Mouse (Mus musculus) cerebellum, adult 11-12 months (tissue): ENCODE results near the gene Dusp6.

ENCODE experiments used
- DNase-seq: peaks from one replicate; pipeline ENCODE4 v3.0.0; 2022

Dusp6 gene

DNA sequence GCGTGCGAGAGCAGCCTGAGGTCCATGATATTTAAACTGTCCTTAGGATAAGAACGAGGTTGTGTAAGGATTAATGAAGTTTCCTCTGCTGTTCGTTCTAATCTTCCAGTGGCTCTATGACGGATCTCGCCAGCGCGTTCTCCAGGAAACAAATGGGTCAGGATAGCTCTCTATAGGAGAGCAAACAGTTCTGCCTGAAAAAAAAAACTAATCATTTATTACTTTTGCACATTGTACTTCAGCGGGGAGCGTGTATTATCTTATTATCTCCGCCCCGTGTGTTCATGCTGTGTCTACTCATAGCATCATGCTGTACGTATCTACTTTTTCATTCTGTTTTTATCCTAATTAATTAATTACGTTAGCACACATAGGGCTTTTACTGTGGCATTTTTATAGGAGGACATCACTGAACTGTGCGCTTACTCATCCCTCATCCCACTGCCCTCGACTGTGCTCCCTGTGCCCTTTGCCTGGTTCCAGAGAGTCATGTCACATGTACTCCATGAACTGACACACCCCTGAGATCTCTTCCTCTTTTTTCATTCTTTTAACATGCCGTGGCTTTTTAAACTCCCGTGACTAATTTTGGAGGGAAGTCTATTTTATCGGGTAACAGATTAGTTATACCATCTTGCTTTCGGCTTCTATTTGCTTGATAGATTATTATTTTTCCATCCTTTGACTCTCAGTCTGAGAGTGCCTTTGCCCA is 16.1 kb upstream of the Dusp6 start:
- no peak for DNase-seq

DNA sequence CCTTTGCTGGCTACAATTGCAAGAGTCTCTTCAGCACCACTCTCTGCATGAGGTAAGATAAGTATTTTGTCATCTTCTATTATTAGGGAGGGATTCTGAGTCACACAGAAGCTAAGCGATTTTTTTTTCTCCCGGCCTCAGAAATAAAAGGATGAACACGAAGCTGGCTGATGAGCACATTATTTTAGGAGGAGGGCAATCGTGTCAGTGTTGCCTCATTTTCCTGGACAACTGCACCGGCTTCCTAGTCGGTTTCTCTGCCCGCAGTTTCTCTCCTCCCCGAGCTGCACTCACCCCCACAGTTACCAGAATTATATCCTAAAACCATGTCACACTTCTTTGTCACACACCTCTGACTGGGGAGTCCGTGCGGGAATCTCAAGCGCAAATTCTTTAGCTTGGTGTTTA is 12.2 kb upstream of the Dusp6 start:
- DNase-seq = no peak

DNA sequence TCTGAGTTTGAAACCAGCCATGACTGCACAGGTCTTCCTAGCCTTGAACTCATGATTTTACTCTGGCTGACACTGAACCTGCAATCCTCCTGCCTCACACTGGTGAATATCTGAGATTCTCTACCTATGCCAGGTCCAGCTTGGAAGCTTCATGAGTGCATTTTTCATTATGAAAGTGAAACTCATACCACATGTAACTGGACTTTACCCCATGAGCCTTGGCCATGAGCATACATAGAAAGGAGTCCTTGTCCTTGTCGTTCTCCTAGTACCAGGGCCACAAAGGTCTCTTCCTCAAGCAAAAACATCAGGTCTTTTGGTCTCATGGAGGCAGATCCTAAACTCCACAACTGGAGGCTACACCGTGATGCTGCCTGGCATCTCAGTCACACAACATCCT is 9.6 kb upstream of the Dusp6 start:
- no peak for DNase-seq

DNA sequence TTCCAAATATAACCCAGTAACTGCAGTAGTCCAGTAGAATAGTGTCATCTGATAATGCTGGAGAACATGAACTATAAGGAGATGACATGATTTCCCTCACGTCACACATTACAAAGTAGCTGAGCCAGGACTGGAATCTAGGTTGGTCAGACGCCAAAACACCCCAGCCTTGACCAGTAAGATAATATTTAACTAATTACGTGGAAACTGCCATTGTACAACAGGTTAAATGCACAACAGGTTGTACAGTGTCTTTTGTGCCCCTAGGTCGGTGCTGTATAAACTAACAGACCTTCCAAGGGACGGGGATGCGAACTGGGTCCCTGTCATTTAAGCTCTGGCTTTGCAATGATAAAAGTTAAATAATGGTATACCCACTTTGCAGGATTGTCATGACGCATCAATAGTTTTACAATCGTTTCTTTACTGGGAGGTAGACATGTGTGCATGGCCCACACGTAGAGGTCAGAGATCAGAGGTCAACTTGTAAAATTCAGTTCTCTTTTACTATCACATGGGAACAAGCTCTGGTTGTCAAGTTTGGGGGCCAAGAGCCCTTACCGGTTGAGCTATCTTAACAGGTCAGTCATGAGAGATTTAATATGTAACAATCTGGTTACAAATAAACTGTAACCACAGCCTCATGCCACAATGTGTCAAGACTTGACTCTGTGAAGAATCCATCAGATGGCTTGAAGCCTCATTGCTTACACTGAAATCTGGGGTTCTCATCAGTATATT is 7.0 kb upstream of the Dusp6 start:
- no peak for DNase-seq

DNA sequence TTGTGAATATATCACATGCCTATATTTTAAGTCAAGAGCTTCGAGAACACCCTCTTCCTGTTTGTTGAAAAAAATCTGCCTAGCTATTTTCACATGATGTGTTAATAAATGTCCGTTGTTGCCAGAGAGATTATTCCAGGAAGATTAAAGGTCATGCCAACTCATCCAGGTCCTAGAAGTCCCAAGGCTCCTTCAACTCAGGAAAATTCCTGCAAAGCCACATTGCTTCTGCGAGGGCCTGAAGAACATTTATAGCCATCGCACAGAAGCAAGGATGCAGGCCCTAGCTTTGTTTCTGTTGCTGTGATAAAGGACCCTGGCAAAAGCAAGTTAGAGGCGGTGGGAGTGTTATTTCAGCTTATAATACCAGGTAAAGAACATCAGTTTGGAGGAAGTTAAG is 5.5 kb upstream of the Dusp6 start:
- DNase-seq = no peak

DNA sequence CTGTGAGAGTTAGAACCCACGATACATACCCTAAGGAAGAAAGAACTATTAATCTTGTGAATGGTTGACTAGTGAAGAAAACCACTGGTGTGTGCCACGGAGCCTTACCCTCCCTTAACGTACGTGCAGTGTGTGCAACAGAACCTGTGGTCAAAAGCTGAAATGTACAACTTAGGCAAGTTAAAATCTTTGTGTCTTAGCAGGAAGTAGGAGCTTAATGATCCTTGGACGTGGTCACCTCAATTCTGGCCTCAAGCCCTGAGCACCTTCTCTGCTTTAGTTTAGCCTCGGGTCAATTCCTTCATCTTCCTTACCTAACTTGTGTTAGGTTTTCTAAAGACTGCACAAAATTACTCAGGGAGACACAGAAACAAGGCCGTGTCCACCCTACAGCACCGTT is 3.2 kb upstream of the Dusp6 start:
- no peak for DNase-seq

DNA sequence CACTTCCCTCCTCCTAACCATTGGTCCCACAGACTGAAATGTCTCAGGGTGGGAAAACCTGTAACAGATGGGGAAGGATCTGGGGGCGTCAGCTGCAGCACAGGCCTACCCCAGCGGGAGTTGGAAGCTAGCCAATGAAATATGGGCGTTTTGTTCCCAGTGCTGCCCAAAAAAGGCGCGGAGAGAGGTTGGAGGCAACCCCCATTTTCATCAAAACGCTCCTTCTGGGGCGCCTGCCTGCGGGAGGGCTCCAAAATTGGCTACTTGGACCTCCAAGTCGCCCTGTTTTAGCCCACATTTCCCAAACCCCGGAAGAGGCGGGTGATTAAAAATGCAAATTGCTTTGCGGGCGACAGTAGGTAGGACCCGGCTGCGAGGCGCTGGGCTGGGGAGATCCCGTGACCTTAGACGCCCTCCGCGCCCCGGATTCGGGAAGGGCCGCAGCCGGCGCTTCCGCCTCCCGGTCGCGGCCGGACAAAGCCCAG is 1.8 kb upstream of the Dusp6 start:
- DNase-seq = peak; percentile 83

DNA sequence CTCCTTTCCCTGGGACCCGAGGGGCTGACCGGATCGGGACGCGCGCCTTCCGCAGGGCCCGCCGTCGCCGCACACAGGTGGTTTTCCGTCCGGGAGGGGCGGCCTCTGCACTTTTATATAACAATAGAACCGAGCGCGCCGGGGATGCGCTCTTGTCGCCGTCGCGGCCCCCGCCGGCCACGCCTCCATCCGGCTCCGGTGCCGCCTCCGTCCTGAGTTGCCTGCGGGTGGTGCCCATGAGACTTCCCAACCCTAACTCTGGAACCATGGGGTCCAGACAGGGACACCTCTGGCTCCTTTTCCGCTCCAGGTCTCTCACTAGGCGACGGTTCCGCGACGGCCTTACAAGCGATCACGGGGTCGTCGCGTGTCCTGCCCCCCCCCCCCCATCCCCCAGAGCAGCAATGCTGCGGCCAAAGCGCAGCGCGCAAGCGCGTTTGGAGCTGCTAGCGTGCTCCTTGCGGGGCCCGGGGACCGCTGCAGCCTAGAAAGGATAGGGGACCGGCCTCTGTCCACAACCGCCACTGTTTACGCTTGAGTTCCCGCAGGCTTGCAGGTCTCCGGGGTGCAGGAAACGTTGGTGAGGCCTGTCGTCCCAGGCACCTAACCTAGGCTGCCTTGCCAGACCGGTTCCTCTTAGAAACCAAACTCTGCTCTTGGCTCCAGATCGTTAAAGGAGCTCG is 1.3 kb upstream of the Dusp6 start:
- DNase-seq = peak; percentile 79

DNA sequence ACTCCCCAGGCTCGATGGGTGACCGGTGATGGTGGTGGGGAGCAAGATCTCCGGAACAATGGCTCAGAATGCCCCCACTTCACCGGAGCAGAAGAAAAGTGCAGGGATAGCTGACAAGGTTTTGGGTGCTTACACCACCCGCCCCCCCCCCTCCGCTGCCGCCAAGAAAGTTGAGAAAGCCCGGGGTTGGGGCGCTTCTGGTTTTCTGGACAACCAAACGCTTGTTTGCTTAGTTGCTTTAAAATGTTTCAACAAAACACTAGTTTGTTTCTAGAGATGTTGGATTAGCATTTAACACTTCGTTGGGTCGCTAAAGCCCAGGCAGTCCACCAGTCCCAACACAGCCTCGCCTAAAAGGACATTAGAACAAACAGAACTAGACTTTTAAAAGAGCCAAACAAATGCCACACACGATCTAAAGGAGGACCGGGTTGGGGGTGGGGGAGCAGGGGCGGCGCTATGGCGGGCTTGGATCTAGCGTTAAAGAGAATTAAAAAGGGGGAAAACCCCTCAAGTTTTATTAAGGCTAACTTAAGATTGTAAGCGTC is 638 bp upstream of the Dusp6 start:
- DNase-seq = no peak

DNA sequence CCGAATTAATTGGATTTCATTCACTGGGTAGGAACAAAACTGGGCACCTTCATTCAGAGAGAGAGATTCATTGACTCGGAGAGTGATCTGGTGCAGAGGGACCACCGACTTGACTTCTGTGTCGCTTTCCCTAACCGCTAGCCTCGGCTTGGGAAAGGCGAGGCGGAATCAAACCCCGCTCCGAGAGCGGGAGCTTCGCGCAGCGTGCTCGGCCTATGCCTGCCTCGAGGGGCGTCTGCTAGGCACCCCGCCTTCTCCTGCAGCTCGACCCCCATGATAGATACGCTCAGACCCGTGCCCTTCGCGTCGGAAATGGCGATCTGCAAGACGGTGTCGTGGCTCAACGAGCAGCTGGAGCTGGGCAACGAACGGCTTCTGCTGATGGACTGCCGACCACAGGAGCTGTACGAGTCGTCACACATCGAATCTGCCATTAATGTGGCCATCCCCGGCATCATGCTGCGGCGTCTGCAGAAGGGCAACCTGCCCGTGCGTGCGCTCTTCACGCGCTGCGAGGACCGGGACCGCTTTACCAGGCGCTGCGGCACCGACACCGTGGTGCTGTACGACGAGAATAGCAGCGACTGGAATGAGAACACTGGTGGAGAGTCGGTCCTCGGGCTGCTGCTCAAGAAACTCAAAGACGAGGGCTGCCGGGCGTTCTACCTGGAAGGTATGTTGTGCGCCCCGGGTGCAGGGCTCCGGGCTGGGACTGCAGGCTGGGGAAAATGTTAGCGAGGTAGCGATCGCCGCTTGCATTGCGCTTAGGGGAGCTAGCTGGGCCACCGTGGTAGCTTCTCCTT is 589 bp downstream of the Dusp6 start:
- DNase-seq = peak; percentile 35

DNA sequence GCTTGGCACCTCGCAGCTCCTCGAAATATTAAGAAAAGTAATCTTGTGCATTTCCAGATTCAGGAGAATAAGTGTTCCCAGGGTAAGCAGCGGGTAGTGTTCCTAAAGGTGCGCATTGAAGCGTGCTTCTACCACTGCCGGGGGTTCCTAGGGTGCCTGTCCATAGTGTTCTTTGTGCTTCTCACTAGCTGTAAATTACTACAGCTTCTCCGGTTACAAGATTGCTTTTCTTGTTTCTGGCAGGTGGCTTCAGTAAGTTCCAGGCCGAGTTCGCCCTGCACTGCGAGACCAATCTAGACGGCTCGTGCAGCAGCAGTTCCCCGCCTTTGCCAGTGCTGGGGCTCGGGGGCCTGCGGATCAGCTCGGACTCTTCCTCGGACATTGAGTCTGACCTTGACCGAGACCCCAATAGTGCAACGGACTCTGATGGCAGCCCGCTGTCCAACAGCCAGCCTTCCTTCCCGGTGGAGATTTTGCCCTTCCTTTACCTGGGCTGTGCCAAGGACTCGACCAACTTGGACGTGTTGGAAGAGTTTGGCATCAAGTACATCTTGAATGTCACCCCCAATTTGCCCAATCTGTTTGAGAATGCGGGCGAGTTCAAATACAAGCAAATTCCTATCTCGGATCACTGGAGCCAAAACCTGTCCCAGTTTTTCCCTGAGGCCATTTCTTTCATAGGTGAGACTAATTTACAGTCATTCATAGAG is 1.4 kb downstream of the Dusp6 start:
- DNase-seq = no peak

DNA sequence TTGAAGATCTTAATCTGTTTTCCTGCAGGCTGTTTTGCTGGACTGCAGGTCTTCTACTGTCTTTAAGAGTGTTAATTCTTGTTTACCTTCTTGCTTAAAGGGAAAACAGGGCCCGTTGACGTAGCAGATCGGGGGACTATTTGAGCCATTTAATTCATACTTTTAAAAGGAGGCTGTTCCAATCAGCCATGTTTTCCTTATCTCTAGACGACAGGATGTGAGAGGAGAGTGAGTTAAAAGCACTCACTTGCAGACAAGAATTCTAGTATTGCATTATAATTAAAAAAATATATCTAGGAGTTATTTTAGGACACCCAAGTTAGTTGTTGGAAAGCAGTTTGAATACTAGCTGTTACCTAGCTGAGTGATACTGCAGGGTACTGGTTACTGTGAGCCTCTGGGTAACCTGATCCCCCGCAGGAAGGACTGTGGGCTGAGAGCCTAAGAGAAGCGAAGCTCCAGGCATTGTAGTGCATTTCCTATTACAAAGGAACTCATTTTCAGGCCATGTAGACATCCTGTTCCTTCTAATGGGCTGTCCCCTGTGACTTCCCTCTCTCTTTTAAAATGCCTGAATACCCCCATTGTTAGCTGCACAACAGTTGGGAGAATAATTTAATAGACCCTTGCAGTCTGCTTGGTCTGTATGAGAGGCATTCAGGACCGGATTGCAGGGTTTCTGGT is 2.1 kb downstream of the Dusp6 start:
- DNase-seq = no peak

DNA sequence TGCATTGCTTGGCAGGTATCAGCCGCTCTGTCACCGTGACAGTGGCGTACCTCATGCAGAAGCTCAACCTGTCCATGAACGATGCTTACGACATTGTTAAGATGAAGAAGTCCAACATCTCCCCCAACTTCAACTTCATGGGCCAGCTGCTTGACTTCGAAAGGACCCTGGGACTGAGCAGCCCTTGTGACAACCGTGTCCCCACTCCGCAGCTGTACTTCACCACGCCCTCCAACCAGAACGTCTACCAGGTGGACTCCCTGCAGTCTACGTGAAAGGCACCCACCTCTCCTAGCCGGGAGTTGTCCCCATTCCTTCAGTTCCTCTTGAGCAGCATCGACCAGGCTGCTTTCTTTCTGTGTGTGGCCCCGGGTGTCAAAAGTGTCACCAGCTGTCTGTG is 3.0 kb downstream of the Dusp6 start:
- DNase-seq = no peak

DNA sequence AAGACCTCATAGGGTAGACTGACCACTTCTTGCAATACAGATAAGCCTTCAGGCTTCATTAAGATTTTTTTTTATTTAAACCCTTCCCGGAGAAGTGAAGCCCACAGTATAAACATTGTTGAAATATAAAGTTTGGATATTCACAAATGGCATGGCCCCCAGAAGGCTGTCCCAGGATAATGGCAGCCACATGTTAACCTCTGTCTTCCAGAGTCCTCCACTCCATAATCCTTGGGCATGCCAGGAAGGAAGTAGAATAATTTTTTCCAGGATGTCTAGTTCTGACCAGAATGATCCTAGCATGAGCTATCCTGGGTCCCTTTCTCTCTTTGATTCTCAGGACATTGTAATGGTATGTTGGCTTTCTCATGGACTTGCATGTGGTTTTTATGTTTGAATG is 4.6 kb downstream of the Dusp6 start:
- DNase-seq = no peak

DNA sequence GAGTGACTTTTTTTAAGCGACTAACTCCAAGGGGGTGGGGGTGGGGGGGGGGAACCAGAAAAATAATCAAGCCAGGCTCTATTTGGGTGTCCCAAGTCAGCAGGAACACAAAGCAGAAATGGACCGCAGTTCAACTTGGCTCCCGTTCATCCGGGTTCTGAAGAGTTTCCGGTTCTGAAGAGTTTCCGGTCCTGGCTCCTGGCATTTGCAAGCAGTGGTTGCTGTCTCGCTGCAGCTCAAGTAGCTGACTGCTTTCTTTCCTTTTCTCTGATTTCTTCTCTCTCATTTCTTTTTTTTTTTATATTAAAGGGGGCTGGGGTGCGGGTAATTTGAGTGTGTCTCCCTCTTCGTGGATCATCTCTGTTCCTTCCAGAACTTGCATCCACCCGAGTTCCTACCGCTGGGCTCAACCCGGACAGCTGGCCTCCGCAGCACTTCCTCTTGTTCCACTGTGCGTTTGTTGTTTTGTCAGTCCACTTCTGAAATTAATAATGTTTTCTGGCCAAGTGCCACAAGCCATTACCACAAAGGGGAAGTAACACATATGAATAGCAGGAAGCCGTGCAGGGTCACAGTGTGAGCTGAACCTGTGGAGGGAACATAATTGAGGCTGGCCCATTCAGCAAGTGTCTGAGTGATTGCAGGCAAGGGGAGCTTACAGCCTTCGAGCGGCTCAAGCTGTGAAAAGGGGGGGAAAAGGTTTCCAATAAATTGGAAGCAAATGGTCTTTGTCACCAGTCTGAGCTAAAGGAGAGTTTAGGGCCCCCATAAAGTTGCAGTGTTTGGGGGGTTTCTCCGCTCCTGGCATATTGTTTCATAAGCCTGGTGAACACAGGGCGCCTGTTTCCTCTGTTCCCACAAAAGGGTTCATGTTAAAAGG is 5.6 kb downstream of the Dusp6 start:
- no peak for DNase-seq

DNA sequence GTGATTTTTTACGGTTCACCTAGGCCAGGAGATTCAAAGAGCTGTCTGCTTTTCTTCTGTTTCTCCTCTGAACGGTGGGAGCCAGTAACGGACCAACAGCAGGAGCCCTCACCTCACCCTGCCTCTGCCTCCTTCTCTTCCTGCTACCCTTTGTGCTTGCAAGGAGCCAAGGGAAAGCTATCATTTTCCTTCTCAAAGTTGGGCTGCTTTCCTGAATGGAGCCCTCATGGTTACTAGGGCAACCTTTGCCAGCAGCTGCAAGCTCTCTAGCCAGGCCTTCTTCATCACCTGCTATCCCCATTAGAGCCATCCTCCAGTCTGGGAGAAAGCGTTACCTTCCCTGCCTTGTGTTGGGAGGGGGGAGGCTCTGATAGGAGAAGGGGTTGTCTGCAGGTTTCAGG is 6.3 kb downstream of the Dusp6 start:
- DNase-seq = no peak

DNA sequence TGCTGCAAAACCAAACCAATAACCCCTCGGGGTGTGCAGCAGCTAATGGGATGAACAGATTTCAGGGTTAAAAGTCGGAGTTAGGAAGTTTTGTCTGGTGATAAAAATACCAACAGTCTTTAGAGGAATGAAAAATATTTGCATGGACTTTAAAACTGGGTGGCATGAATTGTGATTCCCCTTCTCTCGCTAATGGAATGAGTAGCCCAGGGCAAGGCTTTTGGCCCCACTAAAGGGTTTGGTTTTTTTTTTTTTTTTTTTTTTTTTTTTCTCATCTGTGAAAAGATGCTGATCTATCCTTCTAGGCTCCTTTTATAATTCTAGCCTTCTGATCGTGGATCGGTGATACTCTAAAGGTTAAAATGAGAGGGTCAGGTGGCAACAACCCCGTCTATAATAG is 6.7 kb downstream of the Dusp6 start:
- no peak for DNase-seq

DNA sequence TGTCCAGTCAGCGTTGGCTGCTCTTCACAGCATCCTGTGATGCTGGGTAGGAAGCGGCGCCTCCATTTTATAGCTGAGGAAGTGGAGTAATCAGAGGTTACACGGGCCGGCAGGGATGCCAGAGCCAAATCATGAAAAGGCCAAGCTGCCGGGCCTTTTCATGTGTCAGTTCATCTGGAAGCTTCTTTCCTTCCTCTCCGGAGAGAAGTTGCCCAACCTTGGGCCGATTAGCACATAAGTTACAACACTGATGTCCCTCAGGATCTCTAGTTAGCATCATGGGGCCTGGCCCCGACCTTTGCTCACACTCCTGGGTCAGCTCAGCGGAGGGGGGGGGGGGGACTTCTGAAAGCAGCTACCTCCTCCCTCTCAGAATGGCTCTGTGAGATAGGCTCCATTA is 7.4 kb downstream of the Dusp6 start:
- no peak for DNase-seq

DNA sequence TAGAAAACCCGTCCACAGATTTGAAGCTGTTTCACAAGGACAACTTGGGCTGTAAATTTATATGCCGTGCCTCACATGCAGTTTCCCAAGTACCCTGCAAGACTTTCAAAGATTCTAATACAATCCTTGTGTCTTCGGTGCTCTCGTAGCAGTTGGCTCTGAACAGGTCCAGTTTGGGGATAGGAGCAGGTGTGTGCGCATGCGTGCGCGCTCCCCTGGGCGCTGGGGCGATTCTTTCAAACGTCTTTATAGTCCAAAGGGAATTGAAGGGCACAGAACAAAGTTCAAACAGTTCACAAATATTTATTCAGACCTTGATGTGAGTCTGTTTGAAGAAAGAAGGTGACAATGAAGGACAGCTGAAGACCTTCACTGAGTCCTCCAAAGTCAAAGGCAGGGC is 8.0 kb downstream of the Dusp6 start:
- DNase-seq = no peak

DNA sequence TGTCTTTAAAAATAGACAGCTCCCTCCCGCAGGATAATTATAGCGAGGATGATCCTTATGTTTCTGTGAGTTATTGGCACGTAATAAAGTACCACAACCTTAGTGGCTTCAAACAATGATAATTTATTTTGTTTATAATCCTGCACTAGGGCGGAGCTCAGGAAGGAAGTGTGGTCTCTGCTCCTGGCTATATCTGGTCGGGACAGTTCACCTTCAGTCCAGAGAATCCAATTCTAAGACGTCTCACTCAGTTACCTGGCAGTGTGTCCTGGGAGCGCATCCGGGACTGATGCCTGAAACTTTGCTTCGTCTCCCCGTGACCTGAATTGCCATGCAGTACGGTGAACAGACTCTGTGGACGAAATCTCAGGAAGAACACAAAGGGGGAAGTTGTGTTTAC is 10.0 kb downstream of the Dusp6 start:
- DNase-seq = no peak

DNA sequence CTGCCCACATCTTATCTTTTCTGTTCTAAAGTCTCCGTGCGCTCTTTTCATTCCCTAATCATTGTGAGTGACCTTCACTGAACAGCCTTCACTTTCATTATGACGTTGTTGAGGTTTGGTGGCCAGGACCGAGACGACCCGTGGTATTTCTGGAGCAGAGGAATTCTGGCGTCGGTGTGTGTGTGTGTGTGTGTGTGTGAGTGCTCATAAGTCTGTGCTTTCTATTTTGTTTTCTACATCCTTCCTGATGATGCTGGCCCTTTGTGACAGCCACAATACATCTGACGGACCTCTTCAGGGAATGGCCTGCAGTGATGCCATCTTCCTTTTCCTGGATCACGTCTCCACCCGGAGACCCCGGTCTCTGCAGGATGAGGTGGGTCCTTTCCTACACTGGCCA is 11.6 kb downstream of the Dusp6 start:
- no peak for DNase-seq
